Mouse (Mus musculus): Measurements from ENCODE around the gene Slc23a4. TPM values are rescaled to one million over a fixed set of nuclear protein-coding genes. Genes with fewer than 3 reads are reported as not detected.

Gene Slc23a4
- polyA plus RNA-seq, 1 experiment, result 1.4 TPM

DNA sequence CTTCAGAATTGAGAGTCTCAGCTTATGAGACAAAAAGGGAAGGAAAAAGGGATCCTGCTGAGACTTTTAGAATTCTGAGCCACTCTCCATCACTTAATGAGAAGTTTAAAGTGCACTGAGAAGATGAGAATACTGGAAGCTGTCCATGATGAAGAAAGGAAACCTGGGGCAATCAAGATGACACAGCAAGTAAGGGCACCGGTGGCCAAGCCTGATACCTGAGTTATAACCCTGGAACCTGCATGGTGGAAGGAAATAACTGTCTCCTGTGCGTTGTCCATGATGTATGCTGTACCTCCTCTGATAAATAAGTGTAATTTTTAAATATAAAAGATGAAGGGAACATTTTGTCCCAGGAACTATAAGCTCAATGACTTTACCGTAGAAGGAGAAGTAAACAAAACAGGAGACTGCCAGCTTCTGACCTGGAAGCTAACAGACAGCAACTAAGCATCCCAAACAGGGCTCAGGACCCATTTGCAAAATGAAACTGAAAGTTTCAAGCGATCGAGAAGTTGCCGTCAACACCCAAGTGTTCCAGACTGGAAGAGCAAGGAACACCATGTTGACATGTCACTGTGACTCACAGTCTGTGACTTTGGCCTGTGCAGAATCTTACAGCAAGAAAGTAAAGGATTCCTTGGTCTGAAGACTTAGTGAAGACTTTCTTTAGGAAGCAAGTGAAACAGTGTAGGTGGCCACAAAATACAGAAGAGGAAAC lies 22.2 kb downstream of the Slc23a4 start:
- 57% methylated on average over 6 of the region's 6 CpGs for WGBS
- no peak for DNase-seq

DNA sequence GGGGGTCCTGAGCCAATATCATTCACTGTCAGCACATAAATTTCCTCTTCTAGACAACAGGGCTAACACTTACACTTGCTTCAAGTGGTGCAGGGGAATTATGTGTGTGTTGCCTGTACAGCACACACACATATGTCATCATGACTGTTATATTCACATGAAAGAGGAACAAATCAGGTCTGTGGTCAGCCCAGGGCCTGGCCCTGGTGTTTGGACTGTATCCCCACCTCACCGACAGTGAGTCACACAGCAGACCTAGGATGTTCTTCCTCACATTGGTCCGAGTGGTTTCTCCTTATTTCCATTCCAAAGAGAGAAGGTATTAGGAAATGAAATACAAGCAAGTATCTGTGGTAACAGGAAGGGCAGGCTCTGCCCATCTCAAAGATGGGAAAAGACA lies 23.7 kb downstream of the Slc23a4 start:
- TF ChIP-seq CTCF (IDR thresholded peaks at IDR 0.05; ENCODE audit: insufficient read depth, low read length) (no peak), POLR2A (IDR thresholded peaks at IDR 0.05; ENCODE audit: borderline replicate concordance, extremely low read depth, low read depth, low read length) (no peak)
- H3K4me3 ChIP-seq (replicated peaks; ENCODE audit: extremely low read depth, low read depth, low read length), result no peak overlapping the region
- 70% methylated on average over 2 of the region's 2 CpGs for WGBS
- DNase-seq, result no peak
- H3K4me1 ChIP-seq (ENCODE audit: control insufficient read depth, insufficient read depth, low read length), result no peaks in the 10 kb centered on the region

More for the DNA sequence above, 22.2 kb downstream of the Slc23a4 start:
- no peak for TF ChIP-seq POLR2A (IDR thresholded peaks at IDR 0.05; ENCODE audit: borderline replicate concordance, extremely low read depth, low read depth, low read length)
- no peak for TF ChIP-seq CTCF (IDR thresholded peaks at IDR 0.05; ENCODE audit: insufficient read depth, low read length)
- Histone ChIP-seq H3K4me3 (replicated peaks; ENCODE audit: extremely low read depth, low read depth, low read length) (no peak overlapping the region), H3K4me1 (ENCODE audit: control insufficient read depth, insufficient read depth, low read length) (no peaks in the 10 kb centered on the region)

DNA sequence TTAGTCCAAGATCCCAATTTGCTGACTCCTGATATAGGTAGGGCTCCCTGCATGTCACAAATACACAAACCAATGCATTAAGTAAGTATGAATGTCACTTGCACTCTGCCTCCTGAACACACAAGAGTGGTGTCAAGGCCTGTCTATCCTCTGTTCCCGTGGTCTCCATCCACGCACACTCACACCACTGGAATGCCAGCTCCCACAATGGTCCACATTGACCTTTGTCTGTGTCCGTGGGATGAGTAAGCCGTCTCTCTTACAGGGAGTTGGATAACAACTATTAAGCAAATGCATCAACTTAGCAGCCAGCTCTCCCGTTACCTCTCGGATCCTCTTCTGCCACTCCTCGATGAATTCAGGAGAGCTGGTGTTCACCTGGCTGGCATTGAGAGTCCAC lies 29.1 kb downstream of the Slc23a4 start:
- TF ChIP-seq CTCF (IDR thresholded peaks at IDR 0.05; ENCODE audit: insufficient read depth, low read length) (no peak), POLR2A (IDR thresholded peaks at IDR 0.05; ENCODE audit: borderline replicate concordance, extremely low read depth, low read depth, low read length) (no peak)
- WGBS, result 88% methylated on average over 7 of the region's 7 CpGs
- no peak overlapping the region for H3K4me3 ChIP-seq (replicated peaks; ENCODE audit: extremely low read depth, low read depth, low read length)
- no peak for DNase-seq
- no peaks in the 10 kb centered on the region for H3K4me1 ChIP-seq (ENCODE audit: control insufficient read depth, insufficient read depth, low read length)

DNA sequence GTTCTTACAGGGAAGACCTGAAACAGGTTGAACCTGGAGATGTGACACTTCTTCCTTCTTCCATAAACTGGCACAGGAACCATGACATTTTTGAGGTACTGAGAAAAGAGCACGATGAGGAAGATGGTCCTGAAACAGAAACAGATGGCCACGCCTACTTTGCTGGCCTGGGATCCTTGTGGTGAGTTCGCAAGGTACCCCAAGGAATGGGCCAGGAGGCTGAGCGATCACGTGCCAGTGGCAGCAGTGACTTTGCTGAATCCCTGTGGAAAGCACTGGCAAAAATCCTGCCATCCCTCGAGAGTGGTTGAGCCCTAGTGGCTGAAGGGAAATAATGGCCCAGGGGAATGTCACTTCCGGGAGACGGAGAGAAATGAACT lies 32.4 kb downstream of the Slc23a4 start:
- TF ChIP-seq CTCF (IDR thresholded peaks at IDR 0.05; ENCODE audit: insufficient read depth, low read length) (no peak), POLR2A (IDR thresholded peaks at IDR 0.05; ENCODE audit: borderline replicate concordance, extremely low read depth, low read depth, low read length) (no peak)
- 31% methylated on average over 8 of the region's 8 CpGs for WGBS
- Histone ChIP-seq H3K4me1 (ENCODE audit: control insufficient read depth, insufficient read depth, low read length) (no peaks in the 10 kb centered on the region), H3K4me3 (replicated peaks; ENCODE audit: extremely low read depth, low read depth, low read length) (no peak overlapping the region)
- DNase-seq, result no peak

DNA sequence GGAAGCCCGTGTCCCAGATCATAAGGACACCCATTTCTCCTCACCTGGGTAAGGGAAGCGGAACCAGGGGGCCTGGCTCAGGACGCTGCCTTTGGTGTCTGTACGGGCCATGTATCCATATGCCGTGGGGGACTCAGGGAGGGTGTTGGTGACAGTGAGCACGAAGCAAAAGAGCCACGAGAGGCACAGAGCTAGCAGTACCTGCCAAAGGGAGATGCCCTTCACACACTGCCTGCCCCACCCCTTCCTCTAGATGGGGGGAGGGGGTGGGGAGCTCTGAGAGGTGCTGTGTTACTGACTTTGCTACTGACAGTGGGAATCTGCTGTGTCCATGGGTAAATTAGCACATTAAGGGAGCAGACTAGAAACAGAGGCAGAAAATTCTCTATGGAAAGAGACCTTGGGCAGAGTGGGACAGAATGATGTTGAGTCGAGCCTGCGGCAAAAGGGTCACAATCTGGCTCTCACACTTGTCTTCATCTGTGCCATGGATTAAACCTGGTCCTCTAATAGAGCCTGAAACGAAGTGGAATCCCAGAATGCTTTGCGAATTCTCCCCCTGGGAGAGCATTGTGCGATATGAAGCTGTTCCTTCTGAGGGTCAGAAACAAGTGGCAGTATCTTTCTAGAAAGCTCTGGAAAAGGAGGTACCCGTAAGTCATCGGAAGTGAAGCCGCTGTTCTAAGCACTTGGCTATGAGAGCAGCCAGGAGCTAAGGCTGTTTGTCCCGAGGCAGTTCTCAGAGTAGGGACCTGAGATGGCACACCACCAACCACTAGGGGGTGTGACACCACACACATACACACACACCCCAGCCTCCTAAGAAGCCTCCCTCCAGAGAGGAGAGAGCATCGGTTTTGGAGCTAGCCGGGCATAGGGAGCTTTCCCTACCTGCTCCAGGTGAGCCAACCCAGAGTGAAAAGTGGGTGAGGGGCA lies 33.0 kb downstream of the Slc23a4 start:
- WGBS, result 42% methylated on average over 18 of the region's 18 CpGs
- no peaks in the 10 kb centered on the region for H3K4me1 ChIP-seq (ENCODE audit: control insufficient read depth, insufficient read depth, low read length)
- H3K4me3 ChIP-seq (replicated peaks; ENCODE audit: extremely low read depth, low read depth, low read length), result no peak overlapping the region
- TF ChIP-seq POLR2A (IDR thresholded peaks at IDR 0.05; ENCODE audit: borderline replicate concordance, extremely low read depth, low read depth, low read length) (no peak), CTCF (IDR thresholded peaks at IDR 0.05; ENCODE audit: insufficient read depth, low read length) (peak; percentile 69)
- peak; percentile 12 for DNase-seq

DNA sequence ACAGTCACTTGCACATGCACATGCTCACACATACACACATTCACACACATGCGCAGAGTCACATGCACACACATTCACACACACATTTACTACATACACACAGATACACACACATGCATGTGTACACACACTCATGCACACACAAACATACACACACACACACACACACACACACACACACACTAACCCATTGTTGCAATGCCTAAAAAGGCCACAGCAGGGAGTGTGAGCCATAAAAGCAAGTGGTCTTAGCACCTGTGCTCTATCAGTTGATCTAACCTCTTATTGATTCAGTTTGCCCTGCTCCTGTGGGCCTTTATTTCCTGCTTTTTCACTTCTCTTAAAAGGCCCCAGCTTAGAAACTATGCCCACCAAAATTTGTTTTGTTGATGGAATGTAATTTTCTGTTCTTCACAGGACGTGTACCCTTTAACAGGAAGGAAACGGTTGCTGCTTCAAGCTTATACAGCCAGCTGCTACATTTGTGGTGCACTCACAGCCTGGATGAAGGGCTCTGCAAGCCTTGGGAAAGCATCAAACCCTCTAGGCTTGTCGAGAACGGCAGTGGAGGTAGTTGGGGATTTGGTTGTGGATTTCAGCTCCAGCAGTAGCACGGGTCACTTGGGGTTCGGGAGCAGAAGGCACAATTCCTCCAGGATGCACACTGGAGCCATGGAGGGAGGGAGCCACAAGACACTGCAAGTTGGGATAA lies 36.1 kb downstream of the Slc23a4 start:
- 48% methylated on average over 7 of the region's 7 CpGs for WGBS
- no peaks in the 10 kb centered on the region for H3K4me1 ChIP-seq (ENCODE audit: control insufficient read depth, insufficient read depth, low read length)

DNA sequence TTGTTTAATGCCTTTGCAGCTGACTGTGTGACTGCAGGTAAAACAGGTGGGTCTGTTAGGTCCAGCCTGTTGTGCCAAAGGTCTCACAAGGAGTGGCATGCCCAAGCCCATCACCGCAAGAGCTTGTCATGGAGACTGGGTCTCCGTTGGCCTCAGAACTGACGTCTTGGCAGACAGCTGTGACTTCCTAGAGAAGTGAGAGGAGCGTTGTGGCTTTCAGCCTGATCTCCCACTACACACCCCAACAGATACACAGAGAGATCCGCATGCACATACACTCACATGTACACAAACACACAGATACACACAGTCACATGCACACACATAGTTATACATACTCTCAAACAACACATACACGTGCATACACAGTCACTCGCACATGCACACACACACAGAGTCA lies 36.7 kb downstream of the Slc23a4 start:
- TF ChIP-seq CTCF (IDR thresholded peaks at IDR 0.05; ENCODE audit: insufficient read depth, low read length) (no peak), POLR2A (IDR thresholded peaks at IDR 0.05; ENCODE audit: borderline replicate concordance, extremely low read depth, low read depth, low read length) (no peak)
- Histone ChIP-seq H3K4me3 (replicated peaks; ENCODE audit: extremely low read depth, low read depth, low read length) (no peak overlapping the region), H3K4me1 (ENCODE audit: control insufficient read depth, insufficient read depth, low read length) (no peaks in the 10 kb centered on the region)
- WGBS, result 79% methylated on average over 7 of the region's 7 CpGs
- DNase-seq, result no peak

More for the DNA sequence above, 36.1 kb downstream of the Slc23a4 start:
- DNase-seq, result no peak
- no peak overlapping the region for H3K4me3 ChIP-seq (replicated peaks; ENCODE audit: extremely low read depth, low read depth, low read length)
- TF ChIP-seq POLR2A (IDR thresholded peaks at IDR 0.05; ENCODE audit: borderline replicate concordance, extremely low read depth, low read depth, low read length) (no peak), CTCF (IDR thresholded peaks at IDR 0.05; ENCODE audit: insufficient read depth, low read length) (no peak)

DNA sequence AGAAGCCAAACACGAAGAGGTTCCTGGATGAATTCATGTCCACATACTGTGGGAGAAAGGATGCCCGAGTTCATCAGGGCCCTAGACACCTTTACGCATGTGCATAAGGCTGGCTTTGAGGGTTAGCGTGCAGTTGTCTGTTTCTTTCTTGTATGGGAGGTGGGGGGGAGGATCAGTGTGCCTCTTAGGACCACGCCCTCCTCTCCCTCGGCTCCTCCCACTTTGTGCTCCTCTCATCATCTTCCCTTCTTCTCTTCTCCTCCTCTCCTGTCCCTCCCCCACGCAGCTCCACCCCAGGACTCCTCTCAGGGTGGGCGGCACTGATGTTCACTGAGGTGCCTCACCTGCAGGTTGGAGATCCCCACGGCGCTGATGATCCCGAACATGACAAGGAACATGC lies 39.7 kb downstream of the Slc23a4 start:
- 29% methylated on average over 11 of the region's 11 CpGs for WGBS
- no peaks in the 10 kb centered on the region for H3K4me1 ChIP-seq (ENCODE audit: control insufficient read depth, insufficient read depth, low read length)
- TF ChIP-seq POLR2A (IDR thresholded peaks at IDR 0.05; ENCODE audit: borderline replicate concordance, extremely low read depth, low read depth, low read length) (no peak), CTCF (IDR thresholded peaks at IDR 0.05; ENCODE audit: insufficient read depth, low read length) (no peak)
- no peak overlapping the region for H3K4me3 ChIP-seq (replicated peaks; ENCODE audit: extremely low read depth, low read depth, low read length)
- DNase-seq, result no peak

DNA sequence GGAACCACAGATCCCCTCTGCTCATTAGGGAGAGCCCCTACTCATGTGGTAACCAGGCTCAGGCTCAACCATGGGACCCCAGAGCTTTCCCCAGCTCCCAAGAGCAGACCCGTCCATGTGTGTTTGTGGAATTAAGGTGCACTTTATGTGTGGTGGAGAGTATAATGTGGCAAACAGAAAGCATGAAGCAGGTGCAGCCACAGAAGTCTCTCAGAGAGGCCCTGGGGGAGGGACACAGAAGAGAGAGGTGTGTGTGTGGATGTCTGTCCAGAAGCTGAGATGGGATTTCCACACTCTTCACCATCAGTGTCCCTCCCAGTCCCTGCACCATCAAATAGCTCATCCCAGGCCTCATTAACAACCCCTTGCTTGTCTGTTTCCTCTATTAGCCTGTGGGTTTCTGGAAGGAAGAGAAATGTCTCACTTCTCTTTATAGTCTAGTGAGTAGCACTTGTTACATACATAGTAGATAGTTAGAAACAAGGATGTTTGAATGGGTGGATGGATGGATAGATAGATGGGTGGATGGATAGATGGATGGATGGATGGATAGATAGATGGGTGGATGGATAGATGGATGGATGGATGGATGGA lies 41.6 kb downstream of the Slc23a4 start:
- DNase-seq, result no peak
- Histone ChIP-seq H3K4me3 (replicated peaks; ENCODE audit: extremely low read depth, low read depth, low read length) (no peak overlapping the region), H3K4me1 (ENCODE audit: control insufficient read depth, insufficient read depth, low read length) (no peaks in the 10 kb centered on the region)
- TF ChIP-seq POLR2A (IDR thresholded peaks at IDR 0.05; ENCODE audit: borderline replicate concordance, extremely low read depth, low read depth, low read length), result no peak
- TF ChIP-seq CTCF (IDR thresholded peaks at IDR 0.05; ENCODE audit: insufficient read depth, low read length), result no peak
- 85% methylated on average over 1 of the region's 1 CpGs for WGBS

Measured in lung, adult 2 months (tissue).